Mouse (Mus musculus) embryonic fibroblast, embryonic 13.5 days (primary cell): ENCODE results near the gene Pitx2.

Experiments used
- CTCF ChIP-seq: IDR thresholded peaks from 2 replicates; pipeline ENCODE4 v1.5.1; 2011; ENCODE audit warnings: mild to moderate bottlenecking, control low read depth, low read length, moderate library complexity, borderline replicate concordance; ENCODE audit not compliant: insufficient read depth
- POLR2A ChIP-seq: IDR thresholded peaks from 2 replicates; pipeline ENCODE4 v1.6.1; 2011; ENCODE audit warnings: low read depth, mild to moderate bottlenecking, control low read depth, low read length, moderate library complexity

DNA sequence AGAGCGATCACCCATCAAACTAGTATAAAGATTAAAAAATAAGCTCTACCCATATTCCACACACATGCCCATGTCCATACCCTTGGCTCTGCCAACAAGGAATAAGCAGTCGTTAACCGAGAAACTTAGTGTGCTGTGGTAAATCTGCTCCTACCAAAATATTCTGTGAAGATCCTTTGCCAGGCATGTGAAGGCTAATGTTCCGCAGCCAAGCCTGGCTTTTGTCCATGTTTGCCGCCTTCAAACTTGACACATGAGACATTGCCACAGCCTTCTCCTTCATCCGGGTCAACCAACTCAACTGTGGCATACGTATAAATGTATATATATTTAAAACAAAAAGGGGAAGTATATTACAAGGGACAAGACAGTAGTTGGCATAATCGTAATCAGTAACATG, 34.0 kb upstream of the Pitx2 start:
- TF ChIP-seq CTCF (no peak), POLR2A (no peak)
